Mouse (Mus musculus): ENCODE results near the gene Plekha7. TPM values are rescaled to one million over a fixed set of nuclear protein-coding genes. Genes with fewer than 3 reads are reported as not detected.
A peak's percentile ranks its signal among the peaks of the same experiment; 100 is the strongest.

Gene Plekha7
- polyA plus RNA-seq, 1 experiment from 2014 or later, result 8.8 TPM

DNA sequence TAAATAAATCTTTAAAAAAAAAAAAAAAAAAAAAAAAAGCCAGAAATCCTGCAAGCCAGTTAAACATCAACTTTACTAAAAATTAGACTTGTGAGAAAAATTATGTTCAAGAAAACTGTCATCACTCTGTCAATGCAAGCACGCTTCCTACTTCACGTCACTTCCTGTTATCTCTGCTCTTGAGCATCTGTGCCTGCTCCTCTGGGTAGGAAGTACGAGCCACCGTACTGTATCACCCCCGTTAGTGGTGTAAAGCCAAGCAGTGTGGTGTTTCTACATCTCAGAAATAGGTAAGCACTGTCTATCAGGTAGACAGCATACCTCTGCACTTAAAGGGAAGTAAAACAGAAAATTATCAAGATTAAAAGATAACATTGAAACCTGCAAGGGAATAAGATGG is 19.7 kb upstream of the Plekha7 start:
- H3K4me2 ChIP-seq (replicated peaks; ENCODE audit: low read depth, low read length), result no peak overlapping the region
- no peaks in the 10 kb centered on the region for H3K27me3 ChIP-seq (ENCODE audit: control insufficient read depth, insufficient read depth, low read length)
- no peak overlapping the region for H3K9ac ChIP-seq (ENCODE audit: low read depth, low read length)
- H3K4me1 ChIP-seq (replicated peaks; ENCODE audit: control insufficient read depth, insufficient read depth, low read length), result no peaks in the 10 kb centered on the region
- H3K36me3 ChIP-seq (ENCODE audit: control insufficient read depth, insufficient read depth, low read length), result peaks cover 4% of the 10 kb centered on the region; the same call in 1 of the 2 replicates
- H3K4me3 ChIP-seq (ENCODE audit: low read depth, low read length), result no peak overlapping the region
- ATAC-seq (ENCODE audit: low FRiP score) (no peak), DNase-seq (ENCODE audit: low spot score) (no peak)
- H3K9me3 ChIP-seq (ENCODE audit: control insufficient read depth, low read length), result no peaks in the 10 kb centered on the region
- 93% methylated on average over 5 of the region's 5 CpGs for WGBS
- H3K27ac ChIP-seq (ENCODE audit: low read depth, low read length), result no peak overlapping the region

GRCm38 (mm10) chr7:116323331-116323964 is 15.3 kb upstream of the Plekha7 start:
- H3K4me2 ChIP-seq (replicated peaks; ENCODE audit: low read depth, low read length), result no peak overlapping the region
- H3K27ac ChIP-seq (ENCODE audit: low read depth, low read length), result no peak overlapping the region
- H3K27me3 ChIP-seq (ENCODE audit: control insufficient read depth, insufficient read depth, low read length), result no peaks in the 10 kb centered on the region
- DNase-seq (ENCODE audit: low spot score) (peak; percentile 81), ATAC-seq (ENCODE audit: low FRiP score) (peak; percentile 43; the same call in 1 of the 2 replicates)
- no peak overlapping the region for H3K9ac ChIP-seq (ENCODE audit: low read depth, low read length)
- H3K4me1 ChIP-seq (replicated peaks; ENCODE audit: control insufficient read depth, insufficient read depth, low read length), result no peaks in the 10 kb centered on the region
- no peaks in the 10 kb centered on the region for H3K9me3 ChIP-seq (ENCODE audit: control insufficient read depth, low read length)
- no peak overlapping the region for H3K4me3 ChIP-seq (ENCODE audit: low read depth, low read length)
- no peaks in the 10 kb centered on the region for H3K36me3 ChIP-seq (ENCODE audit: control insufficient read depth, insufficient read depth, low read length)
- WGBS, result 39% methylated on average over 10 of the region's 10 CpGs

- no peaks in the 10 kb centered on the region for H3K36me3 ChIP-seq (ENCODE audit: control insufficient read depth, insufficient read depth, low read length)
- WGBS, result 10% methylated on average over 9 of the region's 9 CpGs
- 0 out of 2 replicates have a peak overlapping the region, but pooled peaks have one; percentile 24 for H3K27ac ChIP-seq (ENCODE audit: low read depth, low read length)
- ATAC-seq (ENCODE audit: low FRiP score), result no peak
- H3K9ac ChIP-seq (ENCODE audit: low read depth, low read length), result no peak overlapping the region
- peaks cover 8% of the 10 kb centered on the region for H3K4me1 ChIP-seq (replicated peaks; ENCODE audit: control insufficient read depth, insufficient read depth, low read length)
- peak; percentile 57 for DNase-seq (ENCODE audit: low spot score)
- H3K4me2 ChIP-seq (replicated peaks; ENCODE audit: low read depth, low read length), result 0 out of 2 replicates have a peak overlapping the region, but pooled peaks have one; percentile 8
- H3K27me3 ChIP-seq (ENCODE audit: control insufficient read depth, insufficient read depth, low read length), result no peaks in the 10 kb centered on the region
- H3K9me3 ChIP-seq (ENCODE audit: control insufficient read depth, low read length), result no peaks in the 10 kb centered on the region
- H3K4me3 ChIP-seq (ENCODE audit: low read depth, low read length), result no peak overlapping the region
Measured at GRCm38 (mm10) chr7:116309456-116309855, 1.3 kb upstream of the Plekha7 start.

DNA sequence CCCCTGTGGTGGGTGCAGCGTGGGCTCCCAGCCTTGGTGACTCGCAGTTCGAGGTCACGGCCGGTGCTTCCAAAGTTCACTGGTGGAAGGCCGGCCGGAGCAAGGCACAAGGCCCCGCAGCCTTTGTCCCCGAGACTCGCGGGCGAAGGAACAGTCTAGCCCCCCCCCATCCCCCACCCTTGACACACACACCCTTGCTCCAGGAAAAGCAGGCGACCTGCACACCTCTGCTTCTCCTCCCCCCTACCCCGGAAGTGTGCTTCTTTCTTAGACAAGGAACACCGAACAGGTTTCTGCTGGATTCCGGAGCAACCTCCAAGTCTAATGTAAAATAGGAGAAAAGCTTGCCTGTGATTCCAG is 436 bp upstream of the Plekha7 start:
- Histone ChIP-seq H3K27ac (ENCODE audit: low read depth, low read length) (no peak overlapping the region), H3K9me3 (ENCODE audit: control insufficient read depth, low read length) (no peaks in the 10 kb centered on the region), H3K27me3 (ENCODE audit: control insufficient read depth, insufficient read depth, low read length) (no peaks in the 10 kb centered on the region), H3K4me3 (ENCODE audit: low read depth, low read length) (peak overlapping the region; percentile 74), H3K36me3 (ENCODE audit: control insufficient read depth, insufficient read depth, low read length) (no peaks in the 10 kb centered on the region), H3K4me1 (replicated peaks; ENCODE audit: control insufficient read depth, insufficient read depth, low read length) (peaks cover 8% of the 10 kb centered on the region), H3K9ac (ENCODE audit: low read depth, low read length) (0 out of 2 replicates have a peak overlapping the region, but pooled peaks have one; percentile 27), H3K4me2 (replicated peaks; ENCODE audit: low read depth, low read length) (peak overlapping the region; percentile 98)
- peak; percentile 6; the same call in 1 of the 2 replicates for ATAC-seq (ENCODE audit: low FRiP score)
- WGBS, result 2% methylated on average over 15 of the region's 16 CpGs
- DNase-seq (ENCODE audit: low spot score), result no peak

- DNase-seq (ENCODE audit: low spot score) (peak; percentile 87), ATAC-seq (ENCODE audit: low FRiP score) (peak; percentile 83)
- H3K36me3 ChIP-seq (ENCODE audit: control insufficient read depth, insufficient read depth, low read length), result no peaks in the 10 kb centered on the region
- peaks cover 8% of the 10 kb centered on the region for H3K4me1 ChIP-seq (replicated peaks; ENCODE audit: control insufficient read depth, insufficient read depth, low read length)
- WGBS, result under 1% methylated on average over 56 of the region's 63 CpGs
- H3K4me3 ChIP-seq (ENCODE audit: low read depth, low read length), result peak overlapping the region; percentile 74
- peak overlapping the region; percentile 98 for H3K4me2 ChIP-seq (replicated peaks; ENCODE audit: low read depth, low read length)
- peak overlapping the region; percentile 47; the same call in 1 of the 2 replicates for H3K27ac ChIP-seq (ENCODE audit: low read depth, low read length)
- H3K9me3 ChIP-seq (ENCODE audit: control insufficient read depth, low read length), result no peaks in the 10 kb centered on the region
- peak overlapping the region; percentile 57 for H3K9ac ChIP-seq (ENCODE audit: low read depth, low read length)
- H3K27me3 ChIP-seq (ENCODE audit: control insufficient read depth, insufficient read depth, low read length), result no peaks in the 10 kb centered on the region
Measured at GRCm38 (mm10) chr7:116307099-116307870, 891 bp downstream of the Plekha7 start.

DNA sequence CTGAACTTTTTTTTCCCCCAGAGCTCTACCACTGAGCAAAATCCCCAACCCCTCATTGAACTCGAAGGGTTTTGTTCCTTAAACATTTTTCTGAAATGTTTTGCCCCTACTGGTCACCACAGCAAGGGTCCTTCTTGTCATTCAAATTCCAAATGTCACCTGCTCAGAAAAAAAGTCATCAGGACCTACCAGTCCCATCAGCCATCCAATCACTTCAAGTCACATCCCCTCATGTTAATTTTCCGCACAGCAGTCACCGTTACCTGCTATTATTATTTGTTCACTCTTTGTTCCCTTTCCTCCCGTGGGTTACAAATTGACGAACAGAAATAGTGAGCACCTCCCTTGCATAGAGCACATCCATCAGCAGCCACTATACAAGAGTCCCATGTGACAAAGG is 1.6 kb downstream of the Plekha7 start:
- H3K27ac ChIP-seq (ENCODE audit: low read depth, low read length), result no peak overlapping the region
- H3K4me2 ChIP-seq (replicated peaks; ENCODE audit: low read depth, low read length), result peak overlapping the region; percentile 98
- DNase-seq (ENCODE audit: low spot score) (no peak), ATAC-seq (ENCODE audit: low FRiP score) (0 out of 2 replicates have a peak, but pooled peaks have one; percentile 4)
- H3K9ac ChIP-seq (ENCODE audit: low read depth, low read length), result no peak overlapping the region; the same call in 1 of the 2 replicates
- H3K36me3 ChIP-seq (ENCODE audit: control insufficient read depth, insufficient read depth, low read length), result no peaks in the 10 kb centered on the region
- peaks cover 8% of the 10 kb centered on the region for H3K4me1 ChIP-seq (replicated peaks; ENCODE audit: control insufficient read depth, insufficient read depth, low read length)
- no peaks in the 10 kb centered on the region for H3K27me3 ChIP-seq (ENCODE audit: control insufficient read depth, insufficient read depth, low read length)
- no peaks in the 10 kb centered on the region for H3K9me3 ChIP-seq (ENCODE audit: control insufficient read depth, low read length)
- peak overlapping the region; percentile 74 for H3K4me3 ChIP-seq (ENCODE audit: low read depth, low read length)
- 12% methylated on average over 5 of the region's 5 CpGs for WGBS

DNA sequence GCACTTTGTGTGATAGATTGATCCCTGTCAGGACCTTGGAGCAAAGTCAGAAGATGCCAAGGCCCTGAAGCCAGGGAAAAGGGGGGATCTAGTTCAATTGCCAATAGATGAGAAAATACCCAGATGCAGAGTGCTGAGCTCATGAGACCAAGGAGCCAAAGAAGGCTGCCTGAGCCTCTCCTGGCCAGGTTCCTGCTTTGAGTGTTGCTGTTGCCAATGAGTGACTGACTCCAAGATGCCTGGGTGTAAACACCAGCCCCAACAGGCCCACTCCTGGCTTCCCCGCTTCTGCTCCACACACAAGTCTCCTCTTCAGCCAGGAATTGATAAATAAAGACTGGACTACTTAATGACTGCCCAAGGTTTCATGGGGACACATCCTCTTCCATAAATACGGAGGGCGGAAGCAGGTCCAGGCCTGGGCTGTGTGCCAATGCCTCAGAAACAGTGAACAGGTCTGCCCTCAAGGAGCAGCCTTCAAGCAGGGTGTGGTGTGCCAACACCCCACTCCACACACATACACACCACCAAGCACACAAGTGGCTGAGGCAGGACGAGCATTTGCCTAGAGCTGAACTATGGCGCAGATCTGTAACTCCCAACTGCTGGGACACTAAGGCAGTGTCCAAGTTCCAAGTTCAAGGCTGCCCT is 6.4 kb downstream of the Plekha7 start:
- WGBS, result 97% methylated on average over 5 of the region's 5 CpGs
- H3K4me2 ChIP-seq (replicated peaks; ENCODE audit: low read depth, low read length), result no peak overlapping the region
- ATAC-seq (ENCODE audit: low FRiP score), result no peak
- H3K4me3 ChIP-seq (ENCODE audit: low read depth, low read length), result no peak overlapping the region
- no peaks in the 10 kb centered on the region for H3K4me1 ChIP-seq (replicated peaks; ENCODE audit: control insufficient read depth, insufficient read depth, low read length)
- no peaks in the 10 kb centered on the region for H3K36me3 ChIP-seq (ENCODE audit: control insufficient read depth, insufficient read depth, low read length)
- no peaks in the 10 kb centered on the region for H3K9me3 ChIP-seq (ENCODE audit: control insufficient read depth, low read length)
- no peak for DNase-seq (ENCODE audit: low spot score)
- no peak overlapping the region for H3K27ac ChIP-seq (ENCODE audit: low read depth, low read length)
- H3K27me3 ChIP-seq (ENCODE audit: control insufficient read depth, insufficient read depth, low read length), result no peaks in the 10 kb centered on the region
- H3K9ac ChIP-seq (ENCODE audit: low read depth, low read length), result no peak overlapping the region

- Histone ChIP-seq H3K36me3 (ENCODE audit: control insufficient read depth, insufficient read depth, low read length) (no peaks in the 10 kb centered on the region), H3K4me1 (replicated peaks; ENCODE audit: control insufficient read depth, insufficient read depth, low read length) (no peaks in the 10 kb centered on the region), H3K4me3 (ENCODE audit: low read depth, low read length) (no peak overlapping the region), H3K27me3 (ENCODE audit: control insufficient read depth, insufficient read depth, low read length) (no peaks in the 10 kb centered on the region), H3K4me2 (replicated peaks; ENCODE audit: low read depth, low read length) (no peak overlapping the region), H3K9me3 (ENCODE audit: control insufficient read depth, low read length) (no peaks in the 10 kb centered on the region), H3K27ac (ENCODE audit: low read depth, low read length) (no peak overlapping the region), H3K9ac (ENCODE audit: low read depth, low read length) (no peak overlapping the region)
- WGBS, result 88% methylated on average over 4 of the region's 4 CpGs
- DNase-seq (ENCODE audit: low spot score) (no peak), ATAC-seq (ENCODE audit: low FRiP score) (no peak)
Measured at GRCm38 (mm10) chr7:116301144-116301543, 7.0 kb downstream of the Plekha7 start.
